8 mouse cellular contexts compared by ENCODE assay signal in genomic region chr7:37568811-37569500, GRCm38 (mm10).
DNase-seq lines count a peak whose midpoint lies in the region; ATAC-seq and TF ChIP-seq lines count a peak whose summit lies in the region.

No protein-coding gene starts in this region.

- no peak overlapping the region for H3K27ac ChIP-seq in hindbrain, embryonic 15.5 days (replicated peaks)
- no peak overlapping the region for H3K27ac ChIP-seq in hindbrain, embryonic 13.5 days
- H3K27ac ChIP-seq in ES-E14 (ENCODE audit: insufficient read depth, low read depth, low read length, poor library complexity, severe bottlenecking) = no peak overlapping the region
- no peak overlapping the region for H3K27ac ChIP-seq in hindbrain, embryonic 14.5 days
- H3K27ac ChIP-seq in hindbrain, embryonic 12.5 days = no peak overlapping the region

- H3K27me3 ChIP-seq in hindbrain, embryonic 15.5 days = no peaks in the 10 kb centered on the region
- no peaks in the 10 kb centered on the region for H3K27me3 ChIP-seq in hindbrain, embryonic 13.5 days
- H3K27me3 ChIP-seq in hindbrain, embryonic 14.5 days (ENCODE audit: control insufficient read depth, insufficient read depth, low read length) = no peaks in the 10 kb centered on the region
- H3K27me3 ChIP-seq in hindbrain, embryonic 12.5 days = no peaks in the 10 kb centered on the region

- no peaks in the 10 kb centered on the region for H3K36me3 ChIP-seq in hindbrain, embryonic 15.5 days
- peaks cover 23% of the 10 kb centered on the region for H3K36me3 ChIP-seq in hindbrain, embryonic 13.5 days
- no peaks in the 10 kb centered on the region for H3K36me3 ChIP-seq in ES-E14 (ENCODE audit: control insufficient read depth, insufficient read depth, low read length, poor library complexity, severe bottlenecking)
- H3K36me3 ChIP-seq in hindbrain, embryonic 14.5 days (replicated peaks; ENCODE audit: control insufficient read depth, insufficient read depth) = peaks cover 15% of the 10 kb centered on the region; the same call in 1 of the 2 replicates
- peaks cover 16% of the 10 kb centered on the region for H3K36me3 ChIP-seq in hindbrain, embryonic 12.5 days

- peak; percentile 21 to 42 for DNase-seq in B cell, adult 2 months
- DNase-seq in ES-E14 (ENCODE audit: low read depth, low spot score) = no peak
- DNase-seq in right cerebral cortex, postnatal 4 days = no peak
- no peak for DNase-seq in hindbrain, embryonic 14.5 days (ENCODE audit: low spot score)

- no peak overlapping the region for H3K9ac ChIP-seq in hindbrain, embryonic 15.5 days
- no peak overlapping the region for H3K9ac ChIP-seq in hindbrain, embryonic 13.5 days
- no peak overlapping the region for H3K9ac ChIP-seq in ES-E14 (ENCODE audit: insufficient read depth, low read depth, low read length, poor library complexity, severe bottlenecking)
- no peak overlapping the region for H3K9ac ChIP-seq in hindbrain, embryonic 14.5 days
- no peak overlapping the region for H3K9ac ChIP-seq in hindbrain, embryonic 12.5 days

- WGBS in hindbrain, embryonic 15.5 days = 76% methylated on average over 31 of the region's 31 CpGs
- WGBS in hindbrain, embryonic 13.5 days = 80% methylated on average over 31 of the region's 31 CpGs
- 77% methylated on average over 31 of the region's 31 CpGs for WGBS in hindbrain, embryonic 14.5 days
- 76% methylated on average over 31 of the region's 31 CpGs for WGBS in hindbrain, embryonic 12.5 days

- in situ Hi-C loops in ES-E14 (cut with MboI; ENCODE audit: low sequenced_read_pairs in 2 of 2, unreplicated experiment in 2 of 2) = no loop called here

- no peak overlapping the region for H3K4me2 ChIP-seq in hindbrain, embryonic 15.5 days
- H3K4me2 ChIP-seq in hindbrain, embryonic 13.5 days = no peak overlapping the region
- no peak overlapping the region for H3K4me2 ChIP-seq in hindbrain, embryonic 14.5 days (replicated peaks)
- H3K4me2 ChIP-seq in hindbrain, embryonic 12.5 days (replicated peaks) = no peak overlapping the region

- no peaks in the 10 kb centered on the region for H3K9me3 ChIP-seq in hindbrain, embryonic 15.5 days
- no peaks in the 10 kb centered on the region for H3K9me3 ChIP-seq in hindbrain, embryonic 13.5 days
- H3K9me3 ChIP-seq in ES-E14 (ENCODE audit: control insufficient read depth, insufficient read depth, low read depth, low read length) = no peaks in the 10 kb centered on the region
- no peaks in the 10 kb centered on the region for H3K9me3 ChIP-seq in hindbrain, embryonic 14.5 days (ENCODE audit: control insufficient read depth, low read length)
- H3K9me3 ChIP-seq in hindbrain, embryonic 12.5 days (replicated peaks) = no peaks in the 10 kb centered on the region

- peaks cover 43% of the 10 kb centered on the region for H3K4me1 ChIP-seq in hindbrain, embryonic 15.5 days (replicated peaks)
- peaks cover 54% of the 10 kb centered on the region for H3K4me1 ChIP-seq in hindbrain, embryonic 13.5 days (replicated peaks)
- H3K4me1 ChIP-seq in ES-E14 (ENCODE audit: control insufficient read depth in 2 of 2, insufficient read depth in 2 of 2, low read length in 2 of 2, poor library complexity in 1 of 2) = peaks cover 0 to 22% of the 10 kb centered on the region in 2 experiments; a peak in 1 of 4 replicates
- H3K4me1 ChIP-seq in hindbrain, embryonic 14.5 days (replicated peaks; ENCODE audit: control insufficient read depth, insufficient read depth, low read length) = peaks cover 32% of the 10 kb centered on the region
- peaks cover 48% of the 10 kb centered on the region for H3K4me1 ChIP-seq in hindbrain, embryonic 12.5 days

- ATAC-seq in hindbrain, embryonic 15.5 days (ENCODE audit: low FRiP score, low read depth) = peak; percentile 40; the same call in 1 of the 2 replicates
- no peak for ATAC-seq in hindbrain, embryonic 13.5 days (ENCODE audit: low FRiP score)
- ATAC-seq in megakaryocyte, adult 5-6 weeks (ENCODE audit: poor library complexity, severe bottlenecking) = peak; percentile 57; the same call in 1 of the 2 replicates
- ATAC-seq in hindbrain, embryonic 14.5 days (ENCODE audit: low FRiP score) = no peak
- ATAC-seq in hindbrain, embryonic 12.5 days (ENCODE audit: low FRiP score) = no peak

- no peak overlapping the region for H3K4me3 ChIP-seq in hindbrain, embryonic 15.5 days
- no peak overlapping the region for H3K4me3 ChIP-seq in hindbrain, embryonic 13.5 days
- H3K4me3 ChIP-seq in ES-E14 (ENCODE audit: insufficient read depth in 1 of 2, low read depth in 1 of 2, low read length in 2 of 2, poor library complexity in 1 of 2, severe bottlenecking in 1 of 2) = peak overlapping the region; percentile 14 to 35
- H3K4me3 ChIP-seq in hindbrain, embryonic 14.5 days (replicated peaks; ENCODE audit: low read length) = no peak overlapping the region
- H3K4me3 ChIP-seq in hindbrain, embryonic 12.5 days = no peak overlapping the region

TF ChIP-seq in ES-E14, 5 proteins besides CTCF, POLR2A, EP300 and RAD21:
- TF ChIP-seq HCFC1 (IDR thresholded peaks at IDR 0.05; ENCODE audit: borderline replicate concordance, insufficient read depth, low read length) (no peak), ZC3H11A (IDR thresholded peaks at IDR 0.05; ENCODE audit: borderline replicate concordance, low read depth, low read length) (no peak), CHD2 (IDR thresholded peaks at IDR 0.05; ENCODE audit: low read depth, low read length) (no peak), ZNF384 (IDR thresholded peaks at IDR 0.05; ENCODE audit: low read depth, low read length) (no peak), MAFK (IDR thresholded peaks at IDR 0.05; ENCODE audit: insufficient read depth, low read depth, low read length) (no peak)

Comparison
In these comparisons a context has a peak if more than half of its experiments do, and no peak if none do; other contexts are left out.
1. ATAC-seq: peak in hindbrain, embryonic 15.5 days (single experiment) and megakaryocyte, adult 5-6 weeks (single experiment); none in hindbrain, embryonic 13.5 days (single experiment), hindbrain, embryonic 14.5 days (single experiment) and hindbrain, embryonic 12.5 days (single experiment).
2. H3K4me3 ChIP-seq: peak in ES-E14 (2 of 2); none in hindbrain, embryonic 15.5 days (single experiment), hindbrain, embryonic 13.5 days (single experiment), hindbrain, embryonic 14.5 days (single experiment) and hindbrain, embryonic 12.5 days (single experiment).
3. DNase-seq: peak in B cell, adult 2 months (2 of 2); none in ES-E14 (single experiment), right cerebral cortex, postnatal 4 days (single experiment) and hindbrain, embryonic 14.5 days (single experiment).